Mouse (Mus musculus): Measurements from ENCODE around the gene Tmem106b. TPM values are rescaled to one million over a fixed set of nuclear protein-coding genes. Genes with fewer than 3 reads are reported as not detected.

The Tmem106b gene
- 77.6 and 122 TPM in 2 replicates for polyA plus RNA-seq (2012; ENCODE audit: insufficient read depth, insufficient read length, missing spikeins)

DNA sequence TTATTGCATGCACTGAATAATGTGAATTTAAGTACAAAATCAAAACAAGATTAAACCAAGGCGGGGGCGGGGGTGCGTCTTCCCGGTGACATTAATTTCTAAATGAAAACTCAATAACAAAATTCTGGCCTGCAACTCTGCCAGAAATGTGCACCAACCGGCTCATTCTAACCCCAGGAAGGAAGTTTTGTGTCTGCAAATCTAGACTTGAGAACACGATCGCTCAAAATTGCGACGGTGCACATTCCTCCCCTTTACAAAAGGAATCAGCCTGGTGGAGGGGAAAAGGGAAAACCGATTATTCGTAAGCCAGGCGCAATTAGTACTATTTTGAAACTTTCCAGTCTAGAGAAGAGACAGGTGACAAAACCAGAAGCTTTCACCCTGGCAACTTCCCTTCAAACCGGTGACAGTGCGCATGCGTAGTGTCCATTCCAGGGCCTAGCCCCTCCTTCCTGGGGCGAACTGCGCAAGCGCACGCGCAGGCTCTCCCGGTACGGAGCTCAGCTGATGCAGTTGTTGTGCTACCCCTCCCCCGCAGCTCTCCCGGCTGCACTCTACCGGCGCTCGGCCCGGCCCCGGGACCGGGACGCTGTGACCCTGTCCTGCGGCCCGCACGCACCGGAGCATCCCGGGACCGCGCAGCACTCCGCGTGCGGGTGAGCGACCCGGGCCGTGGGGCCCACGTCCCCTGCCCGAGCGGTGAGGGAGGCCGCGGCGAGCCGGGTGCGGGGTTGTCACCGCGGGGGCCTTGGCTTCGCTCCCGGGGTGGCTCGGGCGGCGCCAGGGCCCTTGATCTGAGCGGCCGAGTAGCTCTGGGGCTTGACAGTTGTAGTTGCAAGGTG, at the start of gene Tmem106b:
TSS of gene Tmem106b (plus strand) at position 458 of the 845 bp plus-strand sequence.
- Histone ChIP-seq H3K27ac (replicated peaks; ENCODE audit: low read depth, low read length) (peak within 1 kb of the TSS; percentile 81), H3K4me1 (ENCODE audit: control insufficient read depth, insufficient read depth, insufficient read length, low read length) (peaks cover 5% of the 10 kb centered on the region; the same call in 1 of the 2 replicates), H3K4me3 (ENCODE audit: insufficient read depth, low read depth, low read length) (peak within 1 kb of the TSS; percentile 94)

GRCm38 (mm10) chr6:13021245-13022100, 48.1 kb upstream of the Tmem106b start:
- no peaks in the 10 kb centered on the region for H3K4me1 ChIP-seq (ENCODE audit: control insufficient read depth, insufficient read depth, insufficient read length, low read length)
- no peak overlapping the region for H3K27ac ChIP-seq (replicated peaks; ENCODE audit: low read depth, low read length)
- no peak overlapping the region for H3K4me3 ChIP-seq (ENCODE audit: insufficient read depth, low read depth, low read length)

- no peak overlapping the region for H3K4me3 ChIP-seq (ENCODE audit: insufficient read depth, low read depth, low read length)
- H3K27ac ChIP-seq (replicated peaks; ENCODE audit: low read depth, low read length): no peak overlapping the region
- H3K4me1 ChIP-seq (ENCODE audit: control insufficient read depth, insufficient read depth, insufficient read length, low read length): no peaks in the 10 kb centered on the region
Measured at GRCm38 (mm10) chr6:13030558-13030957, 39.0 kb upstream of the Tmem106b start.

DNA sequence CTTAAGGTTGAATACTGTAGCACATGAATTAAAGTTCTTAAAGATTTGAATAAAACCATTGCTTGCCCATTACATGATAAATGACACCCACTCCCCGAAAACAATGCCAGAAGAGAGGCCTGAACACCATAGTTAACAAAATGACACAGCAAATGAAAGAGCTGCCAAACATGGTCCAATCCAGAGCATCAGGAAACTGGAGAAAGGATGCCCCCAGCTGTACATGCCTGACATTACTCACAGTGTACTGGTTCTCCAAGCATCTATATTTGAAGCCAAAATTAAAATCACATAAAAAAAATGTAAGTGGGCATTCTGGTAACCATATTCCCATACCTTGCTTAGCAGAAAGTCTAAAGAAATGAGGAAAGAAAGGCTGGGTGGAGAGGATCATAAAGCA, 38.6 kb upstream of the Tmem106b start:
- H3K4me3 ChIP-seq (ENCODE audit: insufficient read depth, low read depth, low read length): no peak overlapping the region
- H3K4me1 ChIP-seq (ENCODE audit: control insufficient read depth, insufficient read depth, insufficient read length, low read length): no peaks in the 10 kb centered on the region
- no peak overlapping the region for H3K27ac ChIP-seq (replicated peaks; ENCODE audit: low read depth, low read length)

DNA sequence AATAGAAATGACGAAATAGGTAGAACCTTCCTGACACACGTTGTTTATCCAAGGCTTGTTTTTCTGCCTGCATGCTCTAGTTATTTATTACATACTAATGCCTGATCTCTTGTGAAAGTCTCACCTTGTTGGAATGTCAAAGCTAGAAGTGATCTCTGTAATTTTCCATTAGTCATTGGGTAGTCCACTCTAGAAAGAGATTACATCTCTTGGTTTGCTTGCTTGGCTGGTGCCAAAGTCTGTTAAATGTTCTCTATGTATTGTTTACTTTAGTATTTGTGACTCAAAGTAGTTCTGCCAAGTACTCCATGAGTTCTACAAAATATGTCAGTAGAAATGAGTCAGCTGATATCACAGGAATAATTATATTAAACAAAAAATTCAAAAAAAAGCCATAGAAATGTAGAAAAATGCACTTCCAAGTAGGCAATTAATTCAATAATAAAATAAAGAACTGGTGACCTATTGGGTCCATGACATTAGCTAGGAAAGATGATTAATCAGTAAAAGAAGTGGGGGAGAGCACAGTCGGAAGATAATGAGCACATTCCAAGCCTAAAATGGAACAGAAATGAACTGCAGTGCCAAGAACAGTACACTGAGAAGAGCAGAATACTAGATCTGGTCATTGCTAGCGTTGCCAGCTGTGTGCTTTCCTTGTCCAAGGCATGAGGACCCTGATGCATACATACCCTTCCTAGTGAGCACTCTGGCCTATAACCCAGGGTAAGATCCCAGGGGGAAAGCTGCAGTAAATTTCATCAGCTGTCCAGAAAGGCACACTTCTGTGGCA, 17.0 kb upstream of the Tmem106b start:
- Histone ChIP-seq H3K4me1 (ENCODE audit: control insufficient read depth, insufficient read depth, insufficient read length, low read length) (no peaks in the 10 kb centered on the region), H3K27ac (replicated peaks; ENCODE audit: low read depth, low read length) (no peak overlapping the region)

GRCm38 (mm10) chr6:13061276-13062039, 8.1 kb upstream of the Tmem106b start:
- Histone ChIP-seq H3K4me3 (ENCODE audit: insufficient read depth, low read depth, low read length) (no peak overlapping the region), H3K4me1 (ENCODE audit: control insufficient read depth, insufficient read depth, insufficient read length, low read length) (no peaks in the 10 kb centered on the region), H3K27ac (replicated peaks; ENCODE audit: low read depth, low read length) (no peak overlapping the region)

More for the DNA sequence above, 17.0 kb upstream of the Tmem106b start:
- H3K4me3 ChIP-seq (ENCODE audit: insufficient read depth, low read depth, low read length): no peak overlapping the region

DNA sequence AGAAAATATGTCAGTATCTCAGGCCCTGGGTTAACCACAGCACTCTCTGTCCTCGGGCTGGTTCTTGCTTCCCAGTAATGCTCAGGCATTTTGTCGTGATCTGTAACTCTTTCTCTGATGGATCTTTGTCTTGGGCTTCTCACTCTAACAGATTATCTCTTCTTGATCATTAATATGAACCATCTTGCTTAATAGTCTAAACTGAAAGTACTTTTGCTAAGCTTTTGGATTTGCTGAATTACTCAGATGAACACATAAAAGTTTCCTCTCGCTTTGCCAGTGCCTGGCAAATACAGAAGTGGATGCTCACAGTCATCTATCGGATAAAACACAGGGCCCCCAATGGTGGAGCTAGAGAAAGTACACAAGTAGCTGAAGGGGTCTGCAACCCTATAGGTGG, 7.5 kb upstream of the Tmem106b start:
- no peaks in the 10 kb centered on the region for H3K4me1 ChIP-seq (ENCODE audit: control insufficient read depth, insufficient read depth, insufficient read length, low read length)

DNA sequence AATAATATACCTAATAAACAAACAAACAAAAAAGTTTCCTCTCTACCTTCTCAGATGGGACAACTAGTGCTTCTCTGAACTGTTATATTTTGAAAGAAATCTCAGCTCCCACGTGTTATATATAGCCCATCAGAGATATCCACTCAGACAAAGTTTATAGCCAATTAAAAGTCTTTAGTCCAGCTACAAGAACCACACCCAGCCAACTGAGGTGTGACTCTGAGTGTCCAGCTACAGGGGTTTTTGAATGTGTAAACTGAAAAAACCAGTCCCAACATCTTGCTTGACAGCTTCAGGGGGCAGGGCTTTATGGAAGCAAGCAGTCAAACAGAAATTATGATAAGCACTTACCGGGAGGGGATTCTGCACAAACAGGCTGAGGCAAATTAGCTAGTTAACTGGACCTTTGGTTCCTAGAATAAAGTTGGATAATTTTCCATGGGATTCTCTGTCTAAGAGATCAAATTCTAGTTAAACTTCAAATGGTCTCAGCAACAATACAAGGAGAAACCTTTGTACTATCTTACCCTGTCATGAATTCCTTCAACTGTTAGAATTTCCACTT, 6.8 kb upstream of the Tmem106b start:
- no peaks in the 10 kb centered on the region for H3K4me1 ChIP-seq (ENCODE audit: control insufficient read depth, insufficient read depth, insufficient read length, low read length)
- no peak overlapping the region for H3K4me3 ChIP-seq (ENCODE audit: insufficient read depth, low read depth, low read length)
- no peak overlapping the region for H3K27ac ChIP-seq (replicated peaks; ENCODE audit: low read depth, low read length)

More for the DNA sequence above, 7.5 kb upstream of the Tmem106b start:
- Histone ChIP-seq H3K4me3 (ENCODE audit: insufficient read depth, low read depth, low read length) (no peak overlapping the region), H3K27ac (replicated peaks; ENCODE audit: low read depth, low read length) (no peak overlapping the region)

DNA sequence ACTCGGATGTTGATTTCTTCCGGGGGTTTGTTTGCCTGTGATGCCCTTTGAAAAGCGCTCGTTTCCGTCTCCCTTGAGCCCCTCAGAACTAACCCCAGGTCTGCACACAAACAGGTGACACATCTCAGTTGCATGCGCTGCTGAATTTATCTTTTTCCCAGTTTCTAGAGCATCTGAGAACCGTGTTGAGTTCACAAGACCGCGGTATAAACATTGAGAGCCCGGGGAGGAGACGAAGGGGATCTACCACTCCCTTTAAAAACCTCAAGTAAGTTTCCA, 527 bp downstream of the Tmem106b start:
- Histone ChIP-seq H3K27ac (replicated peaks; ENCODE audit: low read depth, low read length) (peak overlapping the region; percentile 81), H3K4me1 (ENCODE audit: control insufficient read depth, insufficient read depth, insufficient read length, low read length) (peaks cover 5% of the 10 kb centered on the region; the same call in 1 of the 2 replicates), H3K4me3 (ENCODE audit: insufficient read depth, low read depth, low read length) (peak overlapping the region; percentile 94)

- Histone ChIP-seq H3K27ac (replicated peaks; ENCODE audit: low read depth, low read length) (peak overlapping the region; percentile 81), H3K4me3 (ENCODE audit: insufficient read depth, low read depth, low read length) (peak overlapping the region; percentile 94), H3K4me1 (ENCODE audit: control insufficient read depth, insufficient read depth, insufficient read length, low read length) (peaks cover 5% of the 10 kb centered on the region; the same call in 1 of the 2 replicates)
Measured at GRCm38 (mm10) chr6:13070485-13070884, 926 bp downstream of the Tmem106b start.

DNA sequence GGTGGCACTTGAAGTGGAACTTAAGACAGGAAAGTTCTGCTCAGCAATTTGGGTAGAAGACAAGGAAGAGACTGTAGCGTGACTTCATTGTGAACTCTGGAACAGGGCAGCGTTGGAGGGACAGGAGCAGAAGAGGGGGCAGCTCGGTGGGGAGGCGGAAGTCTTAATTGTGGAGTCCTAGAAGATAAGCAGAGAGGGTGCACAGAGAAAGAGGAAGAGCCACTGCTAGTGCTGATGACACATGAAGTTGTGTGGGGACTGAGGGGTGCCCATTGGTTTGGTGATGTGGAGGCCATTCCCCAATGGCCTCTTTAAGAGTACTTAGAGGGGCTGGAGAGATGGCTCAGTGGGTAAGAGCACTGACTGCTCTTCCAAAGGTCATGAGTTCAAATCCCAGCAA, 3.5 kb downstream of the Tmem106b start:
- Histone ChIP-seq H3K4me1 (ENCODE audit: control insufficient read depth, insufficient read depth, insufficient read length, low read length) (peaks cover 5% of the 10 kb centered on the region; the same call in 1 of the 2 replicates), H3K4me3 (ENCODE audit: insufficient read depth, low read depth, low read length) (no peak overlapping the region), H3K27ac (replicated peaks; ENCODE audit: low read depth, low read length) (no peak overlapping the region)

- no peak overlapping the region for H3K4me3 ChIP-seq (ENCODE audit: insufficient read depth, low read depth, low read length)
- H3K4me1 ChIP-seq (ENCODE audit: control insufficient read depth, insufficient read depth, insufficient read length, low read length): peaks cover 5% of the 10 kb centered on the region; the same call in 1 of the 2 replicates
- no peak overlapping the region for H3K27ac ChIP-seq (replicated peaks; ENCODE audit: low read depth, low read length)
Measured at GRCm38 (mm10) chr6:13073876-13074275, 4.3 kb downstream of the Tmem106b start.

DNA sequence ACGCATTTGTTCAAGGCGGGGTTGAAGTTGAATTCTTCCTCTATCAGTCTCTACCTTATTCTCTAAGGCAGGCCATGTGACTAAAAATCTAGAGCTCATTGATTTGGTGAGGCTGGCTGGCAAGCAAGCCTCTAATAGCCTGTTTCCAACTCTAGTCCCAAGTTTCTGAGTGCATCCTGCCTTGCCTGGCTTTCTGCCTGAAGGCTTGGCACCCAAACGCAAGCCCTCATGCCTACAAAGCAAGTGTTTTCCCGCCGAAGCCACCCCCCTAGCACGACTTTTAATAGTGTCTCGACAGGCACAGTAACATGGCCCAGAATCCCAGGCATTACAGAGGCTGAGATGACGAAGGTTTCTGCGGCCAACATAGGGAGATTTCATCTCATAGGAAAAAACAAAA, 13.3 kb downstream of the Tmem106b start:
- Histone ChIP-seq H3K27ac (replicated peaks; ENCODE audit: low read depth, low read length) (no peak overlapping the region), H3K4me3 (ENCODE audit: insufficient read depth, low read depth, low read length) (no peak overlapping the region), H3K4me1 (ENCODE audit: control insufficient read depth, insufficient read depth, insufficient read length, low read length) (no peaks in the 10 kb centered on the region)
